Mouse (Mus musculus): ENCODE data around the gene Tmem123. TPM values are rescaled to one million over a fixed set of nuclear protein-coding genes. Genes with fewer than 3 reads are reported as not detected.

Gene Tmem123
- polyA plus RNA-seq, 1 experiment = 128 TPM

- Histone ChIP-seq H3K27ac (ENCODE audit: control insufficient read depth, insufficient read depth, low read length) (no peak overlapping the region), H3K27me3 (ENCODE audit: control insufficient read depth, insufficient read depth, low read length) (no peaks in the 10 kb centered on the region), H3K36me3 (ENCODE audit: control insufficient read depth, insufficient read depth, low read length) (no peaks in the 10 kb centered on the region), H3K4me1 (replicated peaks; ENCODE audit: control insufficient read depth, insufficient read depth, low read length) (no peaks in the 10 kb centered on the region), H3K4me3 (ENCODE audit: control insufficient read depth, insufficient read depth, low read length) (no peak overlapping the region)
- WGBS = 88% methylated on average over 1 of the region's 1 CpGs
- TF ChIP-seq POLR2A (IDR thresholded peaks at IDR 0.05; ENCODE audit: control insufficient read depth, extremely low read depth, insufficient read depth, low read length, poor library complexity) (no peak), CTCF (IDR thresholded peaks at IDR 0.05; ENCODE audit: borderline replicate concordance, control insufficient read depth, extremely low read depth, insufficient read depth, low read length, poor library complexity) (no peak)
- no peak for DNase-seq
Observed at GRCm38 (mm10) chr9:7744156-7744555, 19.7 kb upstream of the Tmem123 start.

DNA sequence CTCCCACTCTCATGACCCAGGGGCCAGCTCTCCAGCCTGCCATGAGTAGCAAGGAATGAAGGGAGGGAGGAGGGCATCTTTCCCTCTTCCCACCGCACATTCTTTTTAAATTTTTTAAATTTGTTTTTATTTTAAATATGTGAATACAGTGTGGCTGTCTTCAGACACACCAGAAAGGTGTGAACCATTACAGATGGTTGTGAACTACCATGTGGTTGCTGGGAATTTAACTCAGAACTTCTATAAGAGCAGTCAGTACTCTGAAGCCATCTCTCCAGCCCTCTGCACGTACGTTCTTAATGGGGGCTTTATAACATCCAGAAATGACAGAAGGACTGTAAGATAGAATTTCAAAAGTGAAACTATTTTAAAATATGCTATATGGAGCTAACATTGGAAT, 15.0 kb upstream of the Tmem123 start:
- Histone ChIP-seq H3K4me3 (ENCODE audit: control insufficient read depth, insufficient read depth, low read length) (no peak overlapping the region), H3K36me3 (ENCODE audit: control insufficient read depth, insufficient read depth, low read length) (no peaks in the 10 kb centered on the region), H3K27ac (ENCODE audit: control insufficient read depth, insufficient read depth, low read length) (no peak overlapping the region), H3K27me3 (ENCODE audit: control insufficient read depth, insufficient read depth, low read length) (no peaks in the 10 kb centered on the region), H3K4me1 (replicated peaks; ENCODE audit: control insufficient read depth, insufficient read depth, low read length) (no peaks in the 10 kb centered on the region)
- WGBS = 97% methylated on average over 3 of the region's 3 CpGs
- no peak for TF ChIP-seq POLR2A (IDR thresholded peaks at IDR 0.05; ENCODE audit: control insufficient read depth, extremely low read depth, insufficient read depth, low read length, poor library complexity)
- no peak for TF ChIP-seq CTCF (IDR thresholded peaks at IDR 0.05; ENCODE audit: borderline replicate concordance, control insufficient read depth, extremely low read depth, insufficient read depth, low read length, poor library complexity)
- DNase-seq = no peak

- H3K4me3 ChIP-seq (ENCODE audit: control insufficient read depth, insufficient read depth, low read length) = no peak overlapping the region
- 93% methylated on average over 4 of the region's 4 CpGs for WGBS
- no peak for TF ChIP-seq CTCF (IDR thresholded peaks at IDR 0.05; ENCODE audit: borderline replicate concordance, control insufficient read depth, extremely low read depth, insufficient read depth, low read length, poor library complexity)
- no peak for TF ChIP-seq POLR2A (IDR thresholded peaks at IDR 0.05; ENCODE audit: control insufficient read depth, extremely low read depth, insufficient read depth, low read length, poor library complexity)
- no peaks in the 10 kb centered on the region for H3K36me3 ChIP-seq (ENCODE audit: control insufficient read depth, insufficient read depth, low read length)
- no peak for DNase-seq
- no peaks in the 10 kb centered on the region for H3K27me3 ChIP-seq (ENCODE audit: control insufficient read depth, insufficient read depth, low read length)
- no peaks in the 10 kb centered on the region for H3K4me1 ChIP-seq (replicated peaks; ENCODE audit: control insufficient read depth, insufficient read depth, low read length)
- H3K27ac ChIP-seq (ENCODE audit: control insufficient read depth, insufficient read depth, low read length) = no peak overlapping the region
Observed at GRCm38 (mm10) chr9:7749537-7749936, 14.3 kb upstream of the Tmem123 start.

DNA sequence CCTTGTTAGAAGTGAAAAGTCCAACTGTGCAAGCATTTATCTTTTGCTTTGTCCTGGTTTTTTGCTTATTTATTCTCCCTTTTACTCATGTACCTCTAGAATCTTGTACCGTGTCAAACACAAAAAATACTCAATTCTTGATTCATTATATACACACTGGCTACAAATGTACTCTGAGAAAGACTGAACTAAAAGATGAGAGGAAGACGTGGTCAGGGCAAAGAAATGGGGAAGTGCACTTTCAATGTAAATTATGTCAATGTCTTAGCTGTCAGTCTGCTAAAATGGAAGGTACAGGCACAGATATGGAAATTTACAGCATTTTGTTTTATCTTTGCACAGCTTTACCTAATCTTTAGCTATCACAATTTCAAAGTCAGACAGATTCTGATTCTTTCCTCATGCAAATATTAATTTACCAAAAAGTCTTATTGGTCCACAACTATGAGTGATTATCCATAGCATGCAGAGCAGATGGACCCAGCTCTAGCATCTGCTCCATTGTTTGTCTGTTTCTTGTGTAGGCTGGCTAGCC, 7.9 kb upstream of the Tmem123 start:
- no peak for TF ChIP-seq POLR2A (IDR thresholded peaks at IDR 0.05; ENCODE audit: control insufficient read depth, extremely low read depth, insufficient read depth, low read length, poor library complexity)
- TF ChIP-seq CTCF (IDR thresholded peaks at IDR 0.05; ENCODE audit: borderline replicate concordance, control insufficient read depth, extremely low read depth, insufficient read depth, low read length, poor library complexity) = no peak
- no peak for DNase-seq
- Histone ChIP-seq H3K4me1 (replicated peaks; ENCODE audit: control insufficient read depth, insufficient read depth, low read length) (no peaks in the 10 kb centered on the region), H3K27me3 (ENCODE audit: control insufficient read depth, insufficient read depth, low read length) (no peaks in the 10 kb centered on the region), H3K4me3 (ENCODE audit: control insufficient read depth, insufficient read depth, low read length) (no peak overlapping the region), H3K36me3 (ENCODE audit: control insufficient read depth, insufficient read depth, low read length) (no peaks in the 10 kb centered on the region), H3K27ac (ENCODE audit: control insufficient read depth, insufficient read depth, low read length) (no peak overlapping the region)
- 20% methylated on average over 2 of the region's 2 CpGs for WGBS

DNA sequence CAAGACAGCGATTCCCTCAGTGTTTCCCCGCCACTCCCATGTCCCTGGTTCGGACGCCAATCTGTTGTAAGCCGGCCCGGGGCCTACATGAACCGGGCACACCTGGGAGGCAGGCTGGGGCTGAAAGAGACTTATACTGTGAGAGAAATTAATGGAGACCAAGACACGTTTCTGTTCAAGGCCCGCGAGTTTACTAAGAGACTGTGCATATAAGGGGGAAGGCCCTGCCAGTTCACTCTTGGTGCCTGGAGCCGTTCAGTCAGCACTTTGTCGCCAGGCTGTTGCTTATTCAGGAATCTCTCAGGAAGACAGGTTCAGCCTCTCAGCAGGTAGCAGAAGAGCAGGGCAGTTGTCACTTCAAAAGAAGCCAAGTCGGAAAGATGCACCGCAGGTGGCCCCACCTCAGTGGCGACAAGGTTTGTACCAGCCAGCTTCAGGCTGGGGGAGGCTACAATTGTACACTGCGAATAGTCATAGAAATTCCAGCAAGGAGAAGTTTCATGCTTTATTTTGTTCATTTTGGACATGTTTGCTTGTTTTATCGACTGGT, 1.9 kb upstream of the Tmem123 start:
- DNase-seq = no peak
- WGBS = 92% methylated on average over 17 of the region's 17 CpGs
- no peak overlapping the region for H3K4me3 ChIP-seq (ENCODE audit: control insufficient read depth, insufficient read depth, low read length)
- H3K4me1 ChIP-seq (replicated peaks; ENCODE audit: control insufficient read depth, insufficient read depth, low read length) = peaks cover 2% of the 10 kb centered on the region; the same call in 1 of the 2 replicates
- TF ChIP-seq POLR2A (IDR thresholded peaks at IDR 0.05; ENCODE audit: control insufficient read depth, extremely low read depth, insufficient read depth, low read length, poor library complexity) = no peak
- TF ChIP-seq CTCF (IDR thresholded peaks at IDR 0.05; ENCODE audit: borderline replicate concordance, control insufficient read depth, extremely low read depth, insufficient read depth, low read length, poor library complexity) = no peak
- no peak overlapping the region for H3K27ac ChIP-seq (ENCODE audit: control insufficient read depth, insufficient read depth, low read length)
- H3K27me3 ChIP-seq (ENCODE audit: control insufficient read depth, insufficient read depth, low read length) = no peaks in the 10 kb centered on the region
- H3K36me3 ChIP-seq (ENCODE audit: control insufficient read depth, insufficient read depth, low read length) = no peaks in the 10 kb centered on the region

GRCm38 (mm10) chr9:7762741-7763140, 1.1 kb upstream of the Tmem123 start:
- no peak for DNase-seq
- 87% methylated on average over 3 of the region's 3 CpGs for WGBS
- Histone ChIP-seq H3K36me3 (ENCODE audit: control insufficient read depth, insufficient read depth, low read length) (no peaks in the 10 kb centered on the region), H3K27me3 (ENCODE audit: control insufficient read depth, insufficient read depth, low read length) (no peaks in the 10 kb centered on the region), H3K4me1 (replicated peaks; ENCODE audit: control insufficient read depth, insufficient read depth, low read length) (peaks cover 7% of the 10 kb centered on the region), H3K27ac (ENCODE audit: control insufficient read depth, insufficient read depth, low read length) (no peak overlapping the region), H3K4me3 (ENCODE audit: control insufficient read depth, insufficient read depth, low read length) (no peak overlapping the region)
- TF ChIP-seq POLR2A (IDR thresholded peaks at IDR 0.05; ENCODE audit: control insufficient read depth, extremely low read depth, insufficient read depth, low read length, poor library complexity) (no peak), CTCF (IDR thresholded peaks at IDR 0.05; ENCODE audit: borderline replicate concordance, control insufficient read depth, extremely low read depth, insufficient read depth, low read length, poor library complexity) (no peak)

Measured in thymus, adult 2 months (tissue).